ENCODE assay signal across 9 mouse cellular contexts in genomic region chr8:116364172-116364571, GRCm38 (mm10).
DNase-seq lines count a peak whose midpoint lies in the region; ATAC-seq lines count a peak whose summit lies in the region.
"Had no signal": no experiment of that assay in that cellular context is flagged by ENCODE, and none has a peak within 500 bp of the region (broad histone marks: within the 10 kb centered on the region; RNA-seq: fewer than 3 reads in every experiment).

No protein-coding gene starts in this region.

- H3K27me3 ChIP-seq in limb, embryonic 11.5 days (ENCODE audit: control insufficient read depth, insufficient read depth, low read length): no peaks in the 10 kb centered on the region
- no peaks in the 10 kb centered on the region for H3K27me3 ChIP-seq in limb, embryonic 10.5 days (ENCODE audit: low read depth, poor library complexity, severe bottlenecking)
- H3K27me3 ChIP-seq in forebrain, embryonic 15.5 days: no peaks in the 10 kb centered on the region

- no peak for ATAC-seq in limb, embryonic 11.5 days (ENCODE audit: insufficient number of reproducible peaks, low FRiP score, low TSS enrichment, low read depth)
- ATAC-seq in forebrain, embryonic 15.5 days (replicated peaks): no peak

- WGBS in limb, embryonic 11.5 days: 95% methylated on average over 2 of the region's 2 CpGs
- 82% methylated on average over 2 of the region's 2 CpGs for WGBS in limb, embryonic 10.5 days
- WGBS in forebrain, embryonic 15.5 days: 66% methylated on average over 2 of the region's 2 CpGs

- H3K36me3 ChIP-seq in limb, embryonic 11.5 days (ENCODE audit: control insufficient read depth, insufficient read depth, low read length): no peaks in the 10 kb centered on the region
- no peaks in the 10 kb centered on the region for H3K36me3 ChIP-seq in limb, embryonic 10.5 days
- H3K36me3 ChIP-seq in forebrain, embryonic 15.5 days: no peaks in the 10 kb centered on the region
- H3K36me3 ChIP-seq: limb, embryonic 13.5 days had no signal

- no peak overlapping the region for H3K9ac ChIP-seq in limb, embryonic 11.5 days (ENCODE audit: low read length)
- H3K9ac ChIP-seq in forebrain, embryonic 15.5 days (replicated peaks): no peak overlapping the region
- H3K9ac ChIP-seq: limb, embryonic 13.5 days had no signal

- DNase-seq in embryo, embryonic 10 days (ENCODE audit: low spot score): peak; percentile 31
- no peak for DNase-seq in embryo, embryonic 9.5 days (ENCODE audit: extremely low spot score)
- peak; percentile 37 for DNase-seq in limb, embryonic 11.5 days (ENCODE audit: low spot score)
- DNase-seq in limb, embryonic 10.5 days (ENCODE audit: low spot score): no peak
- peak; percentile 57 to 64 for DNase-seq in cerebellum, postnatal 25 days
- peak; percentile 58 to 66 for DNase-seq in kidney, postnatal 4 days
- DNase-seq in urinary bladder, postnatal 10 days (ENCODE audit: low spot score): no peak

- H3K4me3 ChIP-seq in limb, embryonic 11.5 days (ENCODE audit: low read depth, low read length): no peak overlapping the region
- H3K4me3 ChIP-seq in limb, embryonic 10.5 days: no peak overlapping the region
- no peak overlapping the region for H3K4me3 ChIP-seq in forebrain, embryonic 15.5 days
- H3K4me3 ChIP-seq: limb, embryonic 13.5 days had no signal

- H3K4me2 ChIP-seq in limb, embryonic 11.5 days (ENCODE audit: low read depth, severe bottlenecking): no peak overlapping the region
- H3K4me2 ChIP-seq in forebrain, embryonic 15.5 days (replicated peaks): no peak overlapping the region
- H3K4me2 ChIP-seq: limb, embryonic 13.5 days had no signal

- no peaks in the 10 kb centered on the region for H3K9me3 ChIP-seq in limb, embryonic 11.5 days (ENCODE audit: control insufficient read depth, low read length)
- H3K9me3 ChIP-seq in limb, embryonic 10.5 days (replicated peaks): no peaks in the 10 kb centered on the region
- no peaks in the 10 kb centered on the region for H3K9me3 ChIP-seq in forebrain, embryonic 15.5 days

- no peaks in the 10 kb centered on the region for H3K4me1 ChIP-seq in limb, embryonic 11.5 days (ENCODE audit: control insufficient read depth, insufficient read depth, low read length)
- peaks cover 13% of the 10 kb centered on the region for H3K4me1 ChIP-seq in limb, embryonic 10.5 days
- no peaks in the 10 kb centered on the region for H3K4me1 ChIP-seq in forebrain, embryonic 15.5 days
- H3K4me1 ChIP-seq: limb, embryonic 13.5 days had no signal

- no peak overlapping the region for H3K27ac ChIP-seq in limb, embryonic 11.5 days (replicated peaks; ENCODE audit: low read depth, low read length)
- no peak overlapping the region for H3K27ac ChIP-seq in limb, embryonic 10.5 days
- no peak overlapping the region for H3K27ac ChIP-seq in forebrain, embryonic 15.5 days (replicated peaks)
- H3K27ac ChIP-seq: limb, embryonic 13.5 days had no signal

Comparison
In these comparisons a context has a peak if more than half of its experiments do, and no peak if none do; other contexts are left out.
1. DNase-seq: peak in embryo, embryonic 10 days (single experiment), limb, embryonic 11.5 days (single experiment), cerebellum, postnatal 25 days (2 of 2) and kidney, postnatal 4 days (2 of 2); none in embryo, embryonic 9.5 days (single experiment), limb, embryonic 10.5 days (single experiment) and urinary bladder, postnatal 10 days (single experiment).